Mouse (Mus musculus): Measurements from ENCODE around the gene Defb43. TPM values are rescaled to one million over a fixed set of nuclear protein-coding genes. Genes with fewer than 3 reads are reported as not detected.

Gene Defb43
- total RNA-seq (2014; rRNA removed), result not detected in 2 replicates
- not detected in 2 replicates for polyA plus RNA-seq (2015; fragmentation: Nextera tagmentation; extraction: Ambion mirVana)

- Histone ChIP-seq H3K27me3 (ENCODE audit: insufficient read depth, low read length) (no peaks in the 10 kb centered on the region), H3K4me3 (ENCODE audit: low read depth, low read length) (no peak within 1 kb of the TSS), H3K27ac (ENCODE audit: low read depth, low read length) (no peak within 1 kb of the TSS), H3K9ac (no peak within 1 kb of the TSS), H3K4me2 (ENCODE audit: low read depth) (no peak within 1 kb of the TSS), H3K36me3 (ENCODE audit: insufficient read depth) (no peaks in the 10 kb centered on the region), H3K9me3 (ENCODE audit: low read length) (no peaks in the 10 kb centered on the region), H3K4me1 (ENCODE audit: insufficient read depth) (no peaks in the 10 kb centered on the region)
- DNase-seq (no peak), ATAC-seq (no peak)
- WGBS, result 97% methylated on average over 5 of the region's 5 CpGs
- no peak for TF ChIP-seq CTCF (IDR thresholded peaks at IDR 0.05; ENCODE audit: low read depth)
Observed at GRCm38 (mm10) chr14:63011471-63011870, at the start of gene Defb43. Defb43 (plus strand) TSS chr14:63011771.

- Histone ChIP-seq H3K27me3 (ENCODE audit: insufficient read depth, low read length) (no peaks in the 10 kb centered on the region), H3K4me2 (ENCODE audit: low read depth) (no peak overlapping the region), H3K4me3 (ENCODE audit: low read depth, low read length) (no peak overlapping the region), H3K36me3 (ENCODE audit: insufficient read depth) (no peaks in the 10 kb centered on the region), H3K9me3 (ENCODE audit: low read length) (no peaks in the 10 kb centered on the region), H3K9ac (no peak overlapping the region), H3K27ac (ENCODE audit: low read depth, low read length) (no peak overlapping the region), H3K4me1 (ENCODE audit: insufficient read depth) (no peaks in the 10 kb centered on the region)
- 88% methylated on average over 4 of the region's 4 CpGs for WGBS
- no peak for ATAC-seq
- DNase-seq, result no peak
- no peak for TF ChIP-seq CTCF (IDR thresholded peaks at IDR 0.05; ENCODE audit: low read depth)
Observed at GRCm38 (mm10) chr14:62963632-62964031, 47.9 kb upstream of the Defb43 start.

DNA sequence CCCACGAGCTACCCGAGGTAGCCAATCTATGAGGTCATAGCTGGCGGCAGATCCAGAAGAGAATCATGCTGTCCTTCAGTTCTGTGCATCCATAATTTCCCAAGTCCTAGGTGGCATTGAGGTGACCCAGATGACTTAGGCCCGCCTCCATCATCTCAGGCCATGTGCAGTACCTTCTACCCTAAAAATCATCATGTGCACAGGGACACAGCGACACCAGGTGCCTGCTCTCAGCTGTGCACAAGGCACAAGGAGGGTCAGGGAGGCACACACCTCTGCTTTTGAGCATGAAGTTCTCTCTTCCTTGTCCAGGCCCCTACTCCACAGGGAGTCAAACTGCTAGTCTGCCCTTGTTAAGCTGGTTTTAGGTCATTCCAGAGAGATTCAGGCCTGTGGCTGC lies 46.2 kb upstream of the Defb43 start:
- Histone ChIP-seq H3K4me1 (ENCODE audit: insufficient read depth) (no peaks in the 10 kb centered on the region), H3K36me3 (ENCODE audit: insufficient read depth) (no peaks in the 10 kb centered on the region), H3K4me2 (ENCODE audit: low read depth) (no peak overlapping the region), H3K9me3 (ENCODE audit: low read length) (no peaks in the 10 kb centered on the region), H3K27ac (ENCODE audit: low read depth, low read length) (no peak overlapping the region), H3K4me3 (ENCODE audit: low read depth, low read length) (no peak overlapping the region), H3K9ac (no peak overlapping the region), H3K27me3 (ENCODE audit: insufficient read depth, low read length) (no peaks in the 10 kb centered on the region)
- peak; percentile 21; the same call in 1 of the 2 replicates for TF ChIP-seq CTCF (IDR thresholded peaks at IDR 0.05; ENCODE audit: low read depth)
- DNase-seq (no peak), ATAC-seq (no peak)
- 85% methylated on average over 5 of the region's 5 CpGs for WGBS

GRCm38 (mm10) chr14:62965811-62966520 lies 45.6 kb upstream of the Defb43 start:
- Histone ChIP-seq H3K9me3 (ENCODE audit: low read length) (no peaks in the 10 kb centered on the region), H3K4me2 (ENCODE audit: low read depth) (peak overlapping the region; percentile 33), H3K27ac (ENCODE audit: low read depth, low read length) (no peak overlapping the region), H3K4me1 (ENCODE audit: insufficient read depth) (no peaks in the 10 kb centered on the region), H3K27me3 (ENCODE audit: insufficient read depth, low read length) (no peaks in the 10 kb centered on the region), H3K9ac (no peak overlapping the region), H3K4me3 (ENCODE audit: low read depth, low read length) (no peak overlapping the region), H3K36me3 (ENCODE audit: insufficient read depth) (no peaks in the 10 kb centered on the region)
- 25% methylated on average over 15 of the region's 15 CpGs for WGBS
- ATAC-seq, result no peak
- peak; percentile 5 for DNase-seq
- no peak for TF ChIP-seq CTCF (IDR thresholded peaks at IDR 0.05; ENCODE audit: low read depth)

GRCm38 (mm10) chr14:62975046-62975445 lies 36.5 kb upstream of the Defb43 start:
- DNase-seq, result peak; percentile 62
- no peaks in the 10 kb centered on the region for H3K27me3 ChIP-seq (ENCODE audit: insufficient read depth, low read length)
- H3K4me3 ChIP-seq (ENCODE audit: low read depth, low read length), result no peak overlapping the region
- no peak overlapping the region for H3K9ac ChIP-seq
- WGBS, result 12% methylated on average over 5 of the region's 5 CpGs
- TF ChIP-seq CTCF (IDR thresholded peaks at IDR 0.05; ENCODE audit: low read depth), result peak; percentile 64
- no peak overlapping the region for H3K27ac ChIP-seq (ENCODE audit: low read depth, low read length)
- H3K9me3 ChIP-seq (ENCODE audit: low read length), result no peaks in the 10 kb centered on the region
- H3K4me2 ChIP-seq (ENCODE audit: low read depth), result no peak overlapping the region
- no peaks in the 10 kb centered on the region for H3K36me3 ChIP-seq (ENCODE audit: insufficient read depth)
- no peak for ATAC-seq
- no peaks in the 10 kb centered on the region for H3K4me1 ChIP-seq (ENCODE audit: insufficient read depth)

DNA sequence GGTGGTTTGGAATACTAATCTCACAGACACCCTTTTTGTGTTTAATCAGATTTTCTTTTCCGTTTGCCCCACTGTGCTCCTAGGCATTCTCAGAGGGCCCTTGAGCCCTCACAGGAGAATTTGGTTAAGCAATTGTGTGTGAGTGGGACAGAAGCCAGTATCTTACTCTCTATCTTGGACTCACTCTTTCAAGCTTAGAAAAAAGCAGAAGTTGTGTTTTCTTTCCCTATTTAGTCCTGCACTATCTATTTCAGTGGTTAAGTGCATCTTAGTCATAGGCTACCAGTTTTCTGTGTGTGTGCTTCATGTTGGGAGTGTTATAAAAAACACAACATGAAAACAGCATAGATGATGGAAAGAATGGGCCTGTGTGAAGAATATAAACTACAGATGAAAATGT lies 31.8 kb upstream of the Defb43 start:
- H3K9ac ChIP-seq, result no peak overlapping the region
- H3K36me3 ChIP-seq (ENCODE audit: insufficient read depth), result no peaks in the 10 kb centered on the region
- no peak overlapping the region for H3K27ac ChIP-seq (ENCODE audit: low read depth, low read length)
- H3K27me3 ChIP-seq (ENCODE audit: insufficient read depth, low read length), result no peaks in the 10 kb centered on the region
- H3K9me3 ChIP-seq (ENCODE audit: low read length), result no peaks in the 10 kb centered on the region
- no peak for TF ChIP-seq CTCF (IDR thresholded peaks at IDR 0.05; ENCODE audit: low read depth)
- WGBS, result 74% methylated on average over 1 of the region's 1 CpGs
- H3K4me1 ChIP-seq (ENCODE audit: insufficient read depth), result no peaks in the 10 kb centered on the region
- H3K4me3 ChIP-seq (ENCODE audit: low read depth, low read length), result no peak overlapping the region
- H3K4me2 ChIP-seq (ENCODE audit: low read depth), result no peak overlapping the region
- ATAC-seq (no peak), DNase-seq (no peak)

DNA sequence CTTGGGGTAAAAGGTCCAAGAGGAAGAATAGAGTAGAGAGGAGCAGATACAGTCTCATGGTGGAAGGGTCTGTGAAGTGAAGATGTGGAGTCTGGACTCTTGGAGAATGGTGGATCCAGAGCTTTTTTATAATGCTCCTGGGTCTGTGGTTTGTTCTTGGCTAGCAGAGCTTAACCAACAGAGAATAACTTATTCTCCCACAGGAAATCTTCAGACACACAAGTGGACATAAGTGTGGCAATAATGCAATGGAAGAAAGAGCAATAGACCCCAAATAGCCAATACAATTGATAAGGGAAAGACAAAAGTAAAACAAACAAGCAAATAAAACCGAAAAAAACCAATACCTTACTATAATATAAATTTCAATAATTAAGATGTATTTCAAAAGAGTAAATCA lies 27.2 kb upstream of the Defb43 start, which contains the start of gene Defb48:
TSS of gene Defb48 (minus strand) at position 101 of the 400 bp plus-strand sequence.
- 82% methylated on average over 1 of the region's 1 CpGs for WGBS
- no peak for DNase-seq
- no peak for ATAC-seq
- Histone ChIP-seq H3K9ac (no peak within 1 kb of the TSS), H3K4me1 (ENCODE audit: insufficient read depth) (no peaks in the 10 kb centered on the region), H3K4me3 (ENCODE audit: low read depth, low read length) (no peak within 1 kb of the TSS), H3K27me3 (ENCODE audit: insufficient read depth, low read length) (no peaks in the 10 kb centered on the region), H3K9me3 (ENCODE audit: low read length) (no peaks in the 10 kb centered on the region), H3K27ac (ENCODE audit: low read depth, low read length) (no peak within 1 kb of the TSS), H3K36me3 (ENCODE audit: insufficient read depth) (no peaks in the 10 kb centered on the region), H3K4me2 (ENCODE audit: low read depth) (no peak within 1 kb of the TSS)
- TF ChIP-seq CTCF (IDR thresholded peaks at IDR 0.05; ENCODE audit: low read depth), result no peak
